12 mouse cellular contexts compared by ENCODE assay signal in genomic region chr8:106585671-106586037, GRCm38 (mm10). TPM values are rescaled to one million over a fixed set of nuclear protein-coding genes. Genes with fewer than 3 reads are reported as not detected.
"Had no signal": no experiment of that assay in that cellular context is flagged by ENCODE, and none has a peak within 500 bp of the region (broad histone marks: within the 10 kb centered on the region; RNA-seq: fewer than 3 reads in every experiment).

No protein-coding gene starts in this region.

- H3K27me3 ChIP-seq: limb, embryonic 15.5 days; liver, embryonic 12.5 days; midbrain, embryonic 12.5 days; neural tube, embryonic 13.5 days had no signal

- DNase-seq: kidney, postnatal 10 days; right cerebral cortex, postnatal 25 days; spleen, adult 18-20 months; thymus, postnatal 36 days had no signal

- H3K27ac ChIP-seq: limb, embryonic 15.5 days; liver, embryonic 12.5 days; midbrain, embryonic 12.5 days; neural tube, embryonic 13.5 days had no signal

- ATAC-seq: hindbrain, embryonic 16.5 days; liver, embryonic 12.5 days; midbrain, embryonic 16.5 days had no signal

- H3K9me3 ChIP-seq: limb, embryonic 15.5 days; liver, embryonic 12.5 days; midbrain, embryonic 12.5 days; neural tube, embryonic 13.5 days had no signal

- H3K4me2 ChIP-seq: limb, embryonic 15.5 days; liver, embryonic 12.5 days; lung, embryonic 14.5 days; midbrain, embryonic 12.5 days; neural tube, embryonic 13.5 days had no signal

- H3K36me3 ChIP-seq: limb, embryonic 15.5 days; liver, embryonic 12.5 days; midbrain, embryonic 12.5 days; neural tube, embryonic 13.5 days had no signal

- H3K4me3 ChIP-seq: limb, embryonic 15.5 days; liver, embryonic 12.5 days; midbrain, embryonic 12.5 days; neural tube, embryonic 13.5 days had no signal

- H3K9ac ChIP-seq: limb, embryonic 15.5 days; liver, embryonic 12.5 days; lung, embryonic 14.5 days; midbrain, embryonic 12.5 days; neural tube, embryonic 13.5 days had no signal

- H3K4me1 ChIP-seq: limb, embryonic 15.5 days; midbrain, embryonic 12.5 days; neural tube, embryonic 13.5 days had no signal

RNA-seq across cellular contexts. Expression of gene Cdh1, which starts 17.5 kb away (rescaled TPM):
- total RNA-seq: megakaryocyte-erythroid progenitor cell, adult 5-6 weeks had no signal
